20 mouse cellular contexts compared by ENCODE assay signal in the genomic region with DNA sequence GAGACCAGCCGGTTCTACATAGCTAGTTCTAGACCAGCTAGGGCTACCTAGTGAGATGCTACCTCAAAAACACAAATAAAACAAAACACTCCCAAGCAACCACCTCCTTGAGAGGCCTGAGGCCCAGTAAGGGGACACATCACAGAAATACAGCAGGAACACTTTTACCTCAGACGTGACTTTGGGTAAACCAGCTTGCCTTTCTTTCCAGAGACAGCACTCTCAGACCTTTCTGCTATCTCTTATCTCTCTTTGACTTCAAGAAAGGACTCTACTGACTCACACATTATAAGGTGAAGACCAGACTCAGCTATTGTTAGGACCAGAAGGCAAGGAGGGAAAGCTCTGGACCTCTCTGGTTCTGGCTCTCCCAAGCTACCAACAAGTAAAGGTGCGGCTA. TPM values are rescaled to one million over a fixed set of nuclear protein-coding genes. Genes with fewer than 3 reads are reported as not detected.
DNase-seq lines count a peak whose midpoint lies in the region; ATAC-seq and TF ChIP-seq lines count a peak whose summit lies in the region.
"Had no signal": no experiment of that assay in that cellular context is flagged by ENCODE, and none has a peak within 500 bp of the region (broad histone marks: within the 10 kb centered on the region; RNA-seq: fewer than 3 reads in every experiment).

No protein-coding gene starts in this region.

- TF ChIP-seq EP300 in liver, postnatal 0 days (IDR thresholded peaks at IDR 0.05; ENCODE audit: low read depth): no peak

- no peaks in the 10 kb centered on the region for H3K9me3 ChIP-seq in forebrain, embryonic 11.5 days (ENCODE audit: control insufficient read depth, low read length)
- no peaks in the 10 kb centered on the region for H3K9me3 ChIP-seq in forebrain, embryonic 14.5 days (replicated peaks; ENCODE audit: control insufficient read depth, low read length)
- H3K9me3 ChIP-seq in liver, embryonic 12.5 days (replicated peaks): no peaks in the 10 kb centered on the region
- H3K9me3 ChIP-seq in liver, postnatal 0 days (ENCODE audit: low read length): no peaks in the 10 kb centered on the region
- no peaks in the 10 kb centered on the region for H3K9me3 ChIP-seq in limb, embryonic 10.5 days (replicated peaks)
- H3K9me3 ChIP-seq: heart, embryonic 13.5 days; hindbrain, embryonic 15.5 days had no signal

- no peaks in the 10 kb centered on the region for H3K4me1 ChIP-seq in forebrain, embryonic 11.5 days (replicated peaks; ENCODE audit: control insufficient read depth, insufficient read depth, low read length)
- peaks cover 9% of the 10 kb centered on the region for H3K4me1 ChIP-seq in forebrain, embryonic 14.5 days (ENCODE audit: control insufficient read depth, insufficient read depth, low read length)
- peaks cover 27% of the 10 kb centered on the region for H3K4me1 ChIP-seq in liver, embryonic 12.5 days
- peaks cover 13% of the 10 kb centered on the region for H3K4me1 ChIP-seq in liver, postnatal 0 days (ENCODE audit: insufficient read depth)
- H3K4me1 ChIP-seq in limb, embryonic 10.5 days: peaks cover 15% of the 10 kb centered on the region

- no peak overlapping the region for H3K4me2 ChIP-seq in forebrain, embryonic 11.5 days (ENCODE audit: low read depth, low read length, severe bottlenecking)
- H3K4me2 ChIP-seq in forebrain, embryonic 14.5 days (ENCODE audit: low read length): no peak overlapping the region
- H3K4me2 ChIP-seq in liver, embryonic 12.5 days: peak overlapping the region; percentile 86; the same call in 1 of the 2 replicates
- H3K4me2 ChIP-seq in liver, postnatal 0 days (ENCODE audit: low read depth, low read length): no peak overlapping the region

- TF ChIP-seq CTCF in liver, postnatal 0 days (IDR thresholded peaks at IDR 0.05; ENCODE audit: low read depth): no peak

- H3K27ac ChIP-seq in forebrain, embryonic 11.5 days (ENCODE audit: low read depth, low read length): no peak overlapping the region
- H3K27ac ChIP-seq in forebrain, embryonic 14.5 days (ENCODE audit: low read depth, low read length): no peak overlapping the region
- no peak overlapping the region; the same call in 1 of the 2 replicates for H3K27ac ChIP-seq in liver, embryonic 12.5 days
- H3K27ac ChIP-seq in liver, postnatal 0 days (ENCODE audit: low read depth): no peak overlapping the region
- H3K27ac ChIP-seq in limb, embryonic 10.5 days: no peak overlapping the region
- H3K27ac ChIP-seq: forebrain, embryonic 13.5 days had no signal

- H3K9ac ChIP-seq in forebrain, embryonic 11.5 days (ENCODE audit: low read length): no peak overlapping the region
- no peak overlapping the region for H3K9ac ChIP-seq in forebrain, embryonic 14.5 days (ENCODE audit: low read length)
- H3K9ac ChIP-seq in liver, embryonic 12.5 days: no peak overlapping the region
- no peak overlapping the region for H3K9ac ChIP-seq in liver, postnatal 0 days (replicated peaks)

- peaks cover 7% of the 10 kb centered on the region for H3K36me3 ChIP-seq in forebrain, embryonic 11.5 days (ENCODE audit: control insufficient read depth, insufficient read depth, low read length)
- peaks cover 19% of the 10 kb centered on the region for H3K36me3 ChIP-seq in forebrain, embryonic 14.5 days (ENCODE audit: control insufficient read depth, insufficient read depth, low read length)
- H3K36me3 ChIP-seq in liver, embryonic 12.5 days: peaks cover 19% of the 10 kb centered on the region
- peaks cover 17% of the 10 kb centered on the region for H3K36me3 ChIP-seq in liver, postnatal 0 days (replicated peaks; ENCODE audit: insufficient read depth, low read length)
- peaks cover 20% of the 10 kb centered on the region for H3K36me3 ChIP-seq in limb, embryonic 10.5 days

- ATAC-seq in forebrain, embryonic 11.5 days (replicated peaks; ENCODE audit: low FRiP score): no peak
- no peak for ATAC-seq in forebrain, embryonic 14.5 days
- no peak for ATAC-seq in liver, embryonic 12.5 days
- ATAC-seq in liver, postnatal 0 days: no peak
- no peak for ATAC-seq in monocyte, adult 5-6 weeks (replicated peaks; ENCODE audit: insufficient number of reproducible peaks, low FRiP score, low TSS enrichment, poor library complexity, severe bottlenecking)

- no peak overlapping the region for H3K4me3 ChIP-seq in forebrain, embryonic 11.5 days (ENCODE audit: low read depth, low read length)
- no peak overlapping the region for H3K4me3 ChIP-seq in forebrain, embryonic 14.5 days (ENCODE audit: low read depth, low read length)
- no peak overlapping the region for H3K4me3 ChIP-seq in liver, embryonic 12.5 days
- H3K4me3 ChIP-seq in liver, postnatal 0 days (ENCODE audit: low read depth, low read length): no peak overlapping the region
- peak overlapping the region; percentile 70 for H3K4me3 ChIP-seq in limb, embryonic 10.5 days

- H3K27me3 ChIP-seq in forebrain, embryonic 11.5 days (ENCODE audit: control insufficient read depth, insufficient read depth, low read length): no peaks in the 10 kb centered on the region
- H3K27me3 ChIP-seq in forebrain, embryonic 14.5 days (replicated peaks; ENCODE audit: control insufficient read depth, insufficient read depth, low read length): no peaks in the 10 kb centered on the region
- 0 out of 2 replicates have a peak, but pooled peaks cover 3% of the 10 kb centered on the region for H3K27me3 ChIP-seq in liver, embryonic 12.5 days (replicated peaks)
- H3K27me3 ChIP-seq in liver, postnatal 0 days (ENCODE audit: insufficient read depth, low read length): no peaks in the 10 kb centered on the region
- H3K27me3 ChIP-seq in limb, embryonic 10.5 days (ENCODE audit: low read depth, poor library complexity, severe bottlenecking): no peaks in the 10 kb centered on the region
- H3K27me3 ChIP-seq: CH12.LX; forebrain, embryonic 13.5 days; heart, embryonic 13.5 days; hindbrain, embryonic 15.5 days had no signal

- 86% methylated on average over 3 of the region's 3 CpGs for WGBS in forebrain, embryonic 11.5 days
- 95% methylated on average over 3 of the region's 3 CpGs for WGBS in forebrain, embryonic 14.5 days
- WGBS in liver, embryonic 12.5 days (ENCODE audit: insufficient replicate concordance): 66% methylated on average over 3 of the region's 3 CpGs
- 72% methylated on average over 3 of the region's 3 CpGs for WGBS in liver, postnatal 0 days (ENCODE audit: insufficient replicate concordance)
- WGBS in limb, embryonic 10.5 days: 92% methylated on average over 3 of the region's 3 CpGs

- peak; percentile 15 for DNase-seq in forebrain, embryonic 11.5 days (ENCODE audit: low spot score)
- DNase-seq in forebrain, embryonic 14.5 days (ENCODE audit: low spot score): no peak
- DNase-seq in liver, postnatal 0 days: no peak
- no peak for DNase-seq in limb, embryonic 10.5 days (ENCODE audit: low spot score)
- no peak for DNase-seq in ovary, adult 18-20 months (ENCODE audit: low spot score)
- DNase-seq: adrenal gland, adult 2 months; adrenal gland, postnatal 25 days; cerebellum, adult 18-20 months; cerebellum, adult 9-11 months; cerebellum, postnatal 36 days; gastrocnemius, postnatal 10 days; heart, postnatal 36 days had no signal

RNA-seq across cellular contexts. Expression of a gene that starts 1.0 kb away (rescaled TPM):
- 16.5 and 18.7 TPM in 2 replicates for polyA plus RNA-seq in forebrain, embryonic 11.5 days (2014; fragmentation: Nextera tagmentation; extraction: Ambion mirVana)
- polyA plus RNA-seq in forebrain, embryonic 14.5 days (2014; fragmentation: Nextera tagmentation; extraction: Ambion mirVana): 11.9 and 14.2 TPM in 2 replicates
- 5.8 and 6.0 TPM in 2 replicates for polyA plus RNA-seq in liver, embryonic 12.5 days (2016; fragmentation: Nextera tagmentation; extraction: Ambion mirVana)
- polyA plus RNA-seq in liver, postnatal 0 days (2015; fragmentation: Nextera tagmentation; extraction: Ambion mirVana): 10.0 and 10.1 TPM in 2 replicates
- 14.5 and 14.8 TPM in 2 replicates for polyA plus RNA-seq in limb, embryonic 10.5 days (2016; fragmentation: Nextera tagmentation; extraction: Ambion mirVana)
- 3.4 to 6.1 TPM (median 5.0 TPM) in 3 replicates for total RNA-seq in monocyte, adult 5-6 weeks (2017)

RNA-seq across cellular contexts. Expression of a gene that starts 33.9 kb away (rescaled TPM):
- polyA plus RNA-seq in forebrain, embryonic 11.5 days (2014; fragmentation: Nextera tagmentation; extraction: Ambion mirVana): not detected in 2 replicates
- polyA plus RNA-seq in forebrain, embryonic 14.5 days (2014; fragmentation: Nextera tagmentation; extraction: Ambion mirVana): not detected in 2 replicates
- polyA plus RNA-seq in liver, embryonic 12.5 days (2016; fragmentation: Nextera tagmentation; extraction: Ambion mirVana): 0.21 and 0.36 TPM in 2 replicates
- 0.06 and 0.44 TPM in 2 replicates for polyA plus RNA-seq in liver, postnatal 0 days (2015; fragmentation: Nextera tagmentation; extraction: Ambion mirVana)
- polyA plus RNA-seq in limb, embryonic 10.5 days (2016; fragmentation: Nextera tagmentation; extraction: Ambion mirVana): 0.13 TPM in 1 of 2 replicates, not detected in the other
- not detected in 3 replicates for total RNA-seq in monocyte, adult 5-6 weeks (2017)
- total RNA-seq: adrenal gland, adult 2 months; adrenal gland, postnatal 25 days; CH12.LX had no signal
- polyA plus RNA-seq: adrenal gland, adult 2 months; forebrain, embryonic 13.5 days; hindbrain, embryonic 11.5 days; hindbrain, embryonic 15.5 days; inflammation-experienced regulatory T-cells, adult 6 months had no signal

RNA-seq across cellular contexts. Expression of a gene that starts 40.8 kb away (rescaled TPM):
- 0.90 and 1.3 TPM in 2 replicates for polyA plus RNA-seq in forebrain, embryonic 11.5 days (2014; fragmentation: Nextera tagmentation; extraction: Ambion mirVana)
- 2.1 and 3.0 TPM in 2 replicates for polyA plus RNA-seq in forebrain, embryonic 14.5 days (2014; fragmentation: Nextera tagmentation; extraction: Ambion mirVana)
- polyA plus RNA-seq in liver, embryonic 12.5 days (2016; fragmentation: Nextera tagmentation; extraction: Ambion mirVana): 0.79 and 1.2 TPM in 2 replicates
- 0.49 and 0.63 TPM in 2 replicates for polyA plus RNA-seq in liver, postnatal 0 days (2015; fragmentation: Nextera tagmentation; extraction: Ambion mirVana)
- 2.0 and 3.2 TPM in 2 replicates for polyA plus RNA-seq in limb, embryonic 10.5 days (2016; fragmentation: Nextera tagmentation; extraction: Ambion mirVana)
- 12.6 to 19.0 TPM (median 14.8 TPM) in 3 replicates for total RNA-seq in monocyte, adult 5-6 weeks (2017)

RNA-seq across cellular contexts. Expression of a gene that starts 51.5 kb away (rescaled TPM):
- polyA plus RNA-seq in forebrain, embryonic 11.5 days (2014; fragmentation: Nextera tagmentation; extraction: Ambion mirVana): 89.2 and 90.0 TPM in 2 replicates
- polyA plus RNA-seq in forebrain, embryonic 14.5 days (2014; fragmentation: Nextera tagmentation; extraction: Ambion mirVana): 136 and 154 TPM in 2 replicates
- 71.8 and 74.7 TPM in 2 replicates for polyA plus RNA-seq in liver, embryonic 12.5 days (2016; fragmentation: Nextera tagmentation; extraction: Ambion mirVana)
- polyA plus RNA-seq in liver, postnatal 0 days (2015; fragmentation: Nextera tagmentation; extraction: Ambion mirVana): 32.0 and 34.9 TPM in 2 replicates
- 95.6 and 105 TPM in 2 replicates for polyA plus RNA-seq in limb, embryonic 10.5 days (2016; fragmentation: Nextera tagmentation; extraction: Ambion mirVana)
- total RNA-seq in monocyte, adult 5-6 weeks (2017): 20.6 to 41.4 TPM (median 36.8 TPM) in 3 replicates

RNA-seq across cellular contexts. Expression of a gene that starts 55.8 kb away (rescaled TPM):
- 0.63 and 0.79 TPM in 2 replicates for polyA plus RNA-seq in forebrain, embryonic 11.5 days (2014; fragmentation: Nextera tagmentation; extraction: Ambion mirVana)
- 1.1 and 1.2 TPM in 2 replicates for polyA plus RNA-seq in forebrain, embryonic 14.5 days (2014; fragmentation: Nextera tagmentation; extraction: Ambion mirVana)
- polyA plus RNA-seq in liver, embryonic 12.5 days (2016; fragmentation: Nextera tagmentation; extraction: Ambion mirVana): 2.2 and 2.3 TPM in 2 replicates
- polyA plus RNA-seq in liver, postnatal 0 days (2015; fragmentation: Nextera tagmentation; extraction: Ambion mirVana): 2.1 and 3.5 TPM in 2 replicates
- polyA plus RNA-seq in limb, embryonic 10.5 days (2016; fragmentation: Nextera tagmentation; extraction: Ambion mirVana): 0.85 and 1.1 TPM in 2 replicates
- 1.3 to 3.6 TPM (median 3.3 TPM) in 3 replicates for total RNA-seq in monocyte, adult 5-6 weeks (2017)
